In genomic region chr12:82193476-82193875, GRCm38 (mm10) we compare ENCODE assay signal across 30 mouse cellular contexts. TPM values are rescaled to one million over a fixed set of nuclear protein-coding genes. Genes with fewer than 3 reads are reported as not detected.
A peak's percentile ranks its signal among the peaks of the same experiment; 100 is the strongest.
DNase-seq lines count a peak whose midpoint lies in the region; ATAC-seq and TF ChIP-seq lines count a peak whose summit lies in the region.
"Had no signal": no experiment of that assay in that cellular context is flagged by ENCODE, and none has a peak within 500 bp of the region (broad histone marks: within the 10 kb centered on the region; RNA-seq: fewer than 3 reads in every experiment).

No protein-coding gene starts in this region.

- H3K27me3 ChIP-seq in heart, embryonic 12.5 days (replicated peaks), result no peaks in the 10 kb centered on the region
- H3K27me3 ChIP-seq in limb, embryonic 13.5 days, result no peaks in the 10 kb centered on the region
- H3K27me3 ChIP-seq in limb, embryonic 10.5 days (ENCODE audit: low read depth, poor library complexity, severe bottlenecking), result no peaks in the 10 kb centered on the region
- no peaks in the 10 kb centered on the region for H3K27me3 ChIP-seq in embryonic facial prominence, embryonic 10.5 days (replicated peaks; ENCODE audit: low read depth, poor library complexity, severe bottlenecking)
- no peaks in the 10 kb centered on the region for H3K27me3 ChIP-seq in thymus, adult 2 months (ENCODE audit: control insufficient read depth, insufficient read depth, low read length)
- H3K27me3 ChIP-seq: embryonic facial prominence, embryonic 13.5 days; forebrain, embryonic 13.5 days had no signal

- H3K27ac ChIP-seq in heart, embryonic 12.5 days (ENCODE audit: poor library complexity, severe bottlenecking), result no peak overlapping the region
- H3K27ac ChIP-seq in limb, embryonic 13.5 days, result no peak overlapping the region
- no peak overlapping the region for H3K27ac ChIP-seq in limb, embryonic 10.5 days
- H3K27ac ChIP-seq in embryonic facial prominence, embryonic 10.5 days (replicated peaks), result no peak overlapping the region
- no peak overlapping the region for H3K27ac ChIP-seq in thymus, adult 2 months (ENCODE audit: control insufficient read depth, insufficient read depth, low read length)
- H3K27ac ChIP-seq: embryonic facial prominence, embryonic 13.5 days; forebrain, embryonic 10.5 days; forebrain, embryonic 13.5 days; hindbrain, embryonic 10.5 days; hindbrain, embryonic 14.5 days; hindbrain, postnatal 0 days had no signal

- H3K9ac ChIP-seq in heart, embryonic 12.5 days, result 0 out of 2 replicates have a peak overlapping the region, but pooled peaks have one; percentile 14
- H3K9ac ChIP-seq in limb, embryonic 13.5 days, result no peak overlapping the region
- H3K9ac ChIP-seq: embryonic facial prominence, embryonic 13.5 days; forebrain, embryonic 13.5 days; hindbrain, embryonic 14.5 days had no signal

- no peak overlapping the region for H3K4me2 ChIP-seq in heart, embryonic 12.5 days
- H3K4me2 ChIP-seq in limb, embryonic 13.5 days (replicated peaks), result no peak overlapping the region
- H3K4me2 ChIP-seq: embryonic facial prominence, embryonic 13.5 days; forebrain, embryonic 13.5 days; heart, embryonic 11.5 days; hindbrain, embryonic 14.5 days had no signal

- no peak overlapping the region for H3K4me3 ChIP-seq in heart, embryonic 12.5 days
- no peak overlapping the region for H3K4me3 ChIP-seq in limb, embryonic 13.5 days
- no peak overlapping the region for H3K4me3 ChIP-seq in limb, embryonic 10.5 days
- no peak overlapping the region for H3K4me3 ChIP-seq in embryonic facial prominence, embryonic 10.5 days
- H3K4me3 ChIP-seq in thymus, adult 2 months (ENCODE audit: control insufficient read depth, insufficient read depth, low read length), result no peak overlapping the region
- H3K4me3 ChIP-seq: embryonic facial prominence, embryonic 13.5 days; erythroblast, embryonic 14.5 days; forebrain, embryonic 10.5 days; forebrain, embryonic 13.5 days; hindbrain, embryonic 10.5 days had no signal

- TF ChIP-seq POLR2A in thymus, adult 2 months (IDR thresholded peaks at IDR 0.05; ENCODE audit: control insufficient read depth, extremely low read depth, insufficient read depth, low read length, poor library complexity), result no peak

- no peaks in the 10 kb centered on the region for H3K36me3 ChIP-seq in heart, embryonic 12.5 days
- no peaks in the 10 kb centered on the region for H3K36me3 ChIP-seq in limb, embryonic 13.5 days
- H3K36me3 ChIP-seq in limb, embryonic 10.5 days, result no peaks in the 10 kb centered on the region
- H3K36me3 ChIP-seq in embryonic facial prominence, embryonic 10.5 days (replicated peaks), result 0 out of 2 replicates have a peak, but pooled peaks cover 5% of the 10 kb centered on the region
- no peaks in the 10 kb centered on the region for H3K36me3 ChIP-seq in thymus, adult 2 months (ENCODE audit: control insufficient read depth, insufficient read depth, low read length)
- H3K36me3 ChIP-seq: embryonic facial prominence, embryonic 13.5 days; hindbrain, embryonic 10.5 days had no signal

- whole genome bisulfite sequencing in heart, embryonic 12.5 days, result 53% methylated on average over 2 of the region's 2 CpGs
- 48% methylated on average over 2 of the region's 2 CpGs for WGBS in limb, embryonic 13.5 days
- WGBS in limb, embryonic 10.5 days, result 62% methylated on average over 2 of the region's 2 CpGs
- WGBS in embryonic facial prominence, embryonic 10.5 days, result 60% methylated on average over 2 of the region's 2 CpGs
- 94% methylated on average over 2 of the region's 2 CpGs for WGBS in thymus, adult 2 months

- no peaks in the 10 kb centered on the region for H3K9me3 ChIP-seq in heart, embryonic 12.5 days (replicated peaks)
- no peaks in the 10 kb centered on the region for H3K9me3 ChIP-seq in limb, embryonic 13.5 days
- H3K9me3 ChIP-seq in limb, embryonic 10.5 days (replicated peaks), result no peaks in the 10 kb centered on the region
- no peaks in the 10 kb centered on the region for H3K9me3 ChIP-seq in embryonic facial prominence, embryonic 10.5 days
- H3K9me3 ChIP-seq: embryonic facial prominence, embryonic 13.5 days; forebrain, embryonic 10.5 days; forebrain, embryonic 13.5 days; hindbrain, embryonic 10.5 days had no signal

- no peak for ATAC-seq in heart, embryonic 12.5 days (ENCODE audit: insufficient number of reproducible peaks, low FRiP score)
- 0 out of 2 replicates have a peak, but pooled peaks have one; percentile 25 for ATAC-seq in limb, embryonic 13.5 days (ENCODE audit: low FRiP score, low read depth)
- ATAC-seq: CD4-positive, CD25-positive, alpha-beta regulatory T cell, adult 4 months; forebrain, embryonic 13.5 days; forebrain, embryonic 16.5 days; hindbrain, postnatal 0 days; inflammation-experienced regulatory T-cells, adult 6 months had no signal

- TF ChIP-seq CTCF in thymus, adult 2 months (IDR thresholded peaks at IDR 0.05; ENCODE audit: borderline replicate concordance, control insufficient read depth, extremely low read depth, insufficient read depth, low read length, poor library complexity), result no peak

- no peak for DNase-seq in heart, adult 18-20 months
- DNase-seq in limb, embryonic 10.5 days (ENCODE audit: low spot score), result no peak
- DNase-seq in ES-CJ7 (ENCODE audit: low read depth, low spot score), result peak; percentile 60
- DNase-seq in embryonic facial prominence, embryonic 10.5 days (ENCODE audit: low spot score), result peak; percentile 3
- DNase-seq in thymus, adult 2 months, result no peak
- no peak for DNase-seq in testis, postnatal 10 days (ENCODE audit: low spot score)
- DNase-seq: adrenal gland, adult 2 months; adrenal gland, postnatal 14 days; cerebellum, adult 11 months; cerebellum, adult 2 months; cerebellum, adult 9-11 months; cerebellum, postnatal 25 days; gastrocnemius, postnatal 10 days; gastrocnemius, postnatal 36 days; heart, postnatal 36 days; kidney, adult 11 months; kidney, adult 8-10 months had no signal

- H3K4me1 ChIP-seq in heart, embryonic 12.5 days (replicated peaks), result peaks cover 99% of the 10 kb centered on the region
- peaks cover 78% of the 10 kb centered on the region for H3K4me1 ChIP-seq in limb, embryonic 13.5 days
- H3K4me1 ChIP-seq in limb, embryonic 10.5 days, result peaks cover 63% of the 10 kb centered on the region
- H3K4me1 ChIP-seq in embryonic facial prominence, embryonic 10.5 days, result peaks cover 81% of the 10 kb centered on the region
- peaks cover 16% of the 10 kb centered on the region for H3K4me1 ChIP-seq in thymus, adult 2 months (replicated peaks; ENCODE audit: control insufficient read depth, insufficient read depth, low read length)

RNA-seq across cellular contexts. Expression of gene Sipa1l1, which starts 24.4 kb away (rescaled TPM):
- 35.5 and 43.0 TPM in 2 replicates for polyA plus RNA-seq in heart, embryonic 12.5 days (2016; fragmentation: Nextera tagmentation; extraction: Ambion mirVana)
- total RNA-seq in heart, adult 18-20 months (2021), result 10 to 100 TPM in 1 of 2 experiments, 1 to 10 TPM in 1; 8.4 to 10.5 TPM
- 34.3 and 34.5 TPM in 2 replicates for polyA plus RNA-seq in limb, embryonic 13.5 days (2015; fragmentation: Nextera tagmentation; extraction: Ambion mirVana)
- 28.3 and 37.0 TPM in 2 replicates for polyA plus RNA-seq in limb, embryonic 10.5 days (2016; fragmentation: Nextera tagmentation; extraction: Ambion mirVana)
- 34.0 and 36.5 TPM in 2 replicates for polyA plus RNA-seq in embryonic facial prominence, embryonic 10.5 days (2016; fragmentation: Nextera tagmentation; extraction: Ambion mirVana)
- polyA plus RNA-seq in thymus, adult 2 months (2012; rRNA removed), result 43.7 and 50.0 TPM in 2 replicates

Comparison
In these comparisons a context has a peak if more than half of its experiments do, and no peak if none do; other contexts are left out.
1. DNase-seq: peak in ES-CJ7 (single experiment) and embryonic facial prominence, embryonic 10.5 days (single experiment); none in heart, adult 18-20 months (0 of 2), limb, embryonic 10.5 days (single experiment), thymus, adult 2 months (single experiment) and testis, postnatal 10 days (single experiment).